Mouse (Mus musculus): ENCODE data around the gene Gatd1.

DNA sequence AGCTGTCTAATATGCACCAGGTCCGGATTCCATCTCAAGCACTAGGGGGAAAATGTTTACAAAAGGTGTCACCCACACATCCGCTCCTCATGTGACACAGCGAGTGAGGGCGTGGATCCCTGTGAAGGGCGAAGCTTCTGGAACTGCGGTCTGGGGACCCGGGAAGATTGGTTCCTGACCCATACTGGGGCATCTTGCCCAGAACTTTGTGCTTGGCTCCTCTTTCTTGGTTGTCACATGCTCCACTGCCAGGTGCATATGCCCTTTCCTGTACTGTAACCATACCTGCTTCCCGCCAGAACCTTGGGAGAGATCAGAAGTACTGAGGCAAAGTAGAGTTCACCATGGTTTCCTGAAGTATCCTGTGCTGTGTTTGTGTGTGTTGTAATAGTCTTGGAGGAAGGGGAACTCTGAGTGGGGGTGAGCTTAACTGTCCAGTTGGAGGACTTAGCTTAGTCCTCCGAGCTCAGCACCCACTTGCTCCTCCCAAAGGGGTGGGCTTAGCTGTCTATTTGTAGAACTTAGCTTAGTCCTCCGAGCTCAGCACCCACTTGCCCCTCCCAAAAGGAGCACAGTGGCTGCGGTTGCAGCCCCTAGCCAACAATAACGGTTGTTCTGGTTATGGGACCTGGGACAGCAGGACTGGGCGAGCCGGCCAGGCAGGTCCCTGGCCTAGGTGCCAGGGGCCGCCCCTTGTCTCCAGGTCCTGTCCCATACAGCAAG lies 46.6 kb upstream of the Gatd1 start, which contains the start of gene Cracr2b:
- TF ChIP-seq EP300 (IDR thresholded peaks at IDR 0.05; ENCODE audit: insufficient read depth, low read depth, low read length): no peak
- TF ChIP-seq POLR2A (IDR thresholded peaks at IDR 0.05; ENCODE audit: insufficient read depth, low read length): no peak
